Mouse (Mus musculus) embryonic facial prominence, embryonic 10.5 days (tissue): ENCODE measurements around the gene Lbr. TPM values are rescaled to one million over a fixed set of nuclear protein-coding genes. Genes with fewer than 3 reads are reported as not detected.
"Not testable (repeated sequence)": the region's sequence is repeated elsewhere in the genome, so short reads cannot be mapped to it uniquely, and the experiment has no call there.

ENCODE experiments used
- DNase-seq: peaks from one replicate; pipeline ENCODE4 v3.0.0-alpha.2; 2017; ENCODE audit warnings: low spot score
- H3K27ac ChIP-seq: fragments of 300-500 bp; sonication (generic); replicated peaks from 2 replicates; pipeline ENCODE4 v1.5.1; 2016; ENCODE audit warnings: mild to moderate bottlenecking
- H3K27me3 ChIP-seq: fragments of 300-500 bp; sonication (generic); replicated peaks from 2 replicates; pipeline ENCODE4 v1.6.1; 2016; ENCODE audit warnings: low read depth, mild to moderate bottlenecking; ENCODE audit not compliant: poor library complexity, severe bottlenecking
- H3K36me3 ChIP-seq: fragments of 300-500 bp; sonication (generic); replicated peaks from 2 replicates; pipeline ENCODE4 v1.6.1; 2016; ENCODE audit warnings: mild to moderate bottlenecking, moderate library complexity
- H3K4me1 ChIP-seq: fragments of 300-500 bp; sonication (generic); 2 replicates; pipeline ENCODE4 v1.6.1; 2016
- H3K4me3 ChIP-seq: fragments of 300-500 bp; sonication (generic); 2 replicates; pipeline ENCODE4 v1.5.1; 2016; ENCODE audit warnings: mild to moderate bottlenecking, moderate library complexity
- H3K9me3 ChIP-seq: fragments of 300-500 bp; sonication (generic); 2 replicates; pipeline ENCODE4 v1.6.1; 2016; ENCODE audit warnings: mild to moderate bottlenecking
- WGBS: fragments of 180-500 bp; shearing (Covaris S2); methylation state at CpG from one replicate; pipeline ENCODE4 v1.1.7; 2016; 5-methylcytosine and 5-hydroxymethylcytosine counted together
- polyA plus RNA-seq: library from polyadenylated mRNA; unstranded; fragments of >200 nt; fragmentation: Nextera tagmentation; extraction: Ambion mirVana; gene quantifications from 2 replicates; pipeline ENCODE4 v1.2.1, GENCODE M21; 2016

The Lbr gene
- polyA plus RNA-seq, 1 experiment from 2014 or later, result 158 TPM

GRCm38 (mm10) chr1:181811481-181812223 is 31.2 kb downstream of the Lbr start:
- DNase-seq, result no peak
- Histone ChIP-seq H3K4me1 (no peaks in the 10 kb centered on the region), H3K36me3 (peaks cover 49% of the 10 kb centered on the region), H3K27me3 (no peaks in the 10 kb centered on the region), H3K27ac (no peak overlapping the region), H3K4me3 (no peak overlapping the region), H3K9me3 (no peaks in the 10 kb centered on the region)
- 92% methylated on average over 18 of the region's 18 CpGs for WGBS

- H3K27me3 ChIP-seq, result no peaks in the 10 kb centered on the region
- H3K4me1 ChIP-seq, result no peaks in the 10 kb centered on the region
- WGBS, result 93% methylated on average over 4 of the region's 4 CpGs
- H3K27ac ChIP-seq, result no peak overlapping the region
- no peak for DNase-seq
- H3K4me3 ChIP-seq, result no peak overlapping the region
- no peaks in the 10 kb centered on the region for H3K9me3 ChIP-seq
- no peaks in the 10 kb centered on the region for H3K36me3 ChIP-seq
Measured at GRCm38 (mm10) chr1:181800667-181801066, 42.2 kb downstream of the Lbr start.

GRCm38 (mm10) chr1:181799911-181800310 is 42.9 kb downstream of the Lbr start:
- Histone ChIP-seq H3K4me3 (no peak overlapping the region), H3K9me3 (no peaks in the 10 kb centered on the region), H3K4me1 (no peaks in the 10 kb centered on the region), H3K27me3 (no peaks in the 10 kb centered on the region), H3K36me3 (no peaks in the 10 kb centered on the region), H3K27ac (no peak overlapping the region)
- WGBS, result 89% methylated on average over 3 of the region's 3 CpGs
- DNase-seq, result no peak

GRCm38 (mm10) chr1:181793541-181793940 is 49.3 kb downstream of the Lbr start:
- no peaks in the 10 kb centered on the region for H3K36me3 ChIP-seq
- no peak overlapping the region for H3K27ac ChIP-seq
- no peaks in the 10 kb centered on the region for H3K27me3 ChIP-seq
- WGBS, result 51% methylated on average over 2 of the region's 2 CpGs
- DNase-seq, result no peak
- H3K9me3 ChIP-seq, result no peaks in the 10 kb centered on the region
- H3K4me1 ChIP-seq, result no peaks in the 10 kb centered on the region
- H3K4me3 ChIP-seq, result no peak overlapping the region

- H3K4me1 ChIP-seq, result no peaks in the 10 kb centered on the region
- no peaks in the 10 kb centered on the region for H3K27me3 ChIP-seq
- 0 out of 2 replicates have a peak, but pooled peaks cover 2% of the 10 kb centered on the region for H3K9me3 ChIP-seq
- no peak overlapping the region for H3K4me3 ChIP-seq
- WGBS, result 70% methylated on average over 6 of the region's 6 CpGs
- DNase-seq, result no peak
- H3K27ac ChIP-seq, result no peak overlapping the region
- no peaks in the 10 kb centered on the region for H3K36me3 ChIP-seq
Measured at GRCm38 (mm10) chr1:181789952-181790351, 52.9 kb downstream of the Lbr start.

- DNase-seq, H3K4me3 ChIP-seq, H3K27ac ChIP-seq, H3K36me3 ChIP-seq, H3K27me3 ChIP-seq, H3K9me3 ChIP-seq, H3K4me1 ChIP-seq: not testable (repeated sequence)
- WGBS, result 96% methylated on average over 11 of the region's 11 CpGs
Measured at GRCm38 (mm10) chr1:181782600-181782999, 60.2 kb downstream of the Lbr start.

GRCm38 (mm10) chr1:181776541-181776940 is 66.3 kb downstream of the Lbr start:
- no peaks in the 10 kb centered on the region for H3K4me1 ChIP-seq
- H3K36me3 ChIP-seq, result no peaks in the 10 kb centered on the region
- H3K27ac ChIP-seq, result no peak overlapping the region
- WGBS, result 79% methylated on average over 1 of the region's 1 CpGs
- no peak overlapping the region for H3K4me3 ChIP-seq
- no peaks in the 10 kb centered on the region for H3K9me3 ChIP-seq
- no peak for DNase-seq
- H3K27me3 ChIP-seq, result no peaks in the 10 kb centered on the region

GRCm38 (mm10) chr1:181771871-181772270 is 71.0 kb downstream of the Lbr start:
- H3K4me3 ChIP-seq, result no peak overlapping the region
- no peaks in the 10 kb centered on the region for H3K27me3 ChIP-seq
- H3K27ac ChIP-seq, result no peak overlapping the region
- no peaks in the 10 kb centered on the region for H3K36me3 ChIP-seq
- no peaks in the 10 kb centered on the region for H3K9me3 ChIP-seq
- WGBS, result 93% methylated on average over 3 of the region's 3 CpGs
- no peaks in the 10 kb centered on the region for H3K4me1 ChIP-seq
- no peak for DNase-seq

- DNase-seq, result peak; percentile 25
- no peaks in the 10 kb centered on the region for H3K9me3 ChIP-seq
- H3K4me1 ChIP-seq, result no peaks in the 10 kb centered on the region
- H3K36me3 ChIP-seq, result no peaks in the 10 kb centered on the region
- no peaks in the 10 kb centered on the region for H3K27me3 ChIP-seq
- WGBS, result 58% methylated on average over 14 of the region's 14 CpGs
- H3K4me3 ChIP-seq, result no peak overlapping the region
- no peak overlapping the region for H3K27ac ChIP-seq
Measured at GRCm38 (mm10) chr1:181769392-181769791, 73.5 kb downstream of the Lbr start.

Other genes with a start within 250 kb of the Lbr start
- 30.4 and 30.6 TPM in 2 replicates for gene Enah, start 176.9 kb upstream of the Lbr start, polyA plus RNA-seq